Mouse (Mus musculus) forebrain, embryonic 16.5 days (tissue): Measurements from ENCODE around the gene Atp1a3. TPM values are rescaled to one million over a fixed set of nuclear protein-coding genes. Genes with fewer than 3 reads are reported as not detected.

Experiments used
- ATAC-seq: fragments of 200-750 bp; cut with Nextera tagmentation; 2 replicates; pipeline ENCODE4 v1.8.0; 2017; ENCODE audit warnings: mild to moderate bottlenecking, moderate library complexity
- H3K27ac ChIP-seq: fragments of 300-500 bp; sonication (generic); 2 replicates; pipeline ENCODE4 v1.5.1; 2014; ENCODE audit warnings: low read length, control low read depth
- H3K27me3 ChIP-seq: fragments of 300-500 bp; sonication (generic); replicated peaks from 2 replicates; pipeline ENCODE4 v1.6.1; 2014; ENCODE audit warnings: low read length; ENCODE audit not compliant: control insufficient read depth, insufficient read depth
- H3K36me3 ChIP-seq: fragments of 300-500 bp; sonication (generic); 2 replicates; pipeline ENCODE4 v1.6.1; 2014; ENCODE audit not compliant: control insufficient read depth, insufficient read depth
- H3K4me1 ChIP-seq: fragments of 300-500 bp; sonication (generic); replicated peaks from 2 replicates; pipeline ENCODE4 v1.6.1; 2014; ENCODE audit warnings: low read length; ENCODE audit not compliant: control insufficient read depth, insufficient read depth
- H3K4me2 ChIP-seq: fragments of 300-500 bp; sonication (generic); 2 replicates; pipeline ENCODE4 v1.6.1; 2014; ENCODE audit warnings: mild to moderate bottlenecking, low read length, control low read depth
- H3K4me3 ChIP-seq: fragments of 300-500 bp; sonication (generic); replicated peaks from 2 replicates; pipeline ENCODE4 v1.5.1; 2014; ENCODE audit warnings: mild to moderate bottlenecking, low read length, control low read depth
- H3K9ac ChIP-seq: fragments of 300-500 bp; sonication (generic); replicated peaks from 2 replicates; pipeline ENCODE4 v1.6.1; 2014; ENCODE audit warnings: low read depth, low read length, control low read depth
- H3K9me3 ChIP-seq: fragments of 300-500 bp; sonication (generic); 2 replicates; pipeline ENCODE4 v1.6.1; 2016; ENCODE audit warnings: low read length; ENCODE audit not compliant: control insufficient read depth
- WGBS: fragments of 180-500 bp; shearing (Covaris S2); extraction: QIAGEN DNeasy Blood & Tissue Kit; methylation state at CpG from one replicate; pipeline ENCODE4 v1.1.7; 2014; 5-methylcytosine and 5-hydroxymethylcytosine counted together
- polyA plus RNA-seq: library from polyadenylated mRNA; unstranded; fragments of >200 nt; fragmentation: Nextera tagmentation; extraction: Ambion mirVana; gene quantifications from 2 replicates; pipeline ENCODE4 v1.2.1, GENCODE M21; 2015

Gene Atp1a3
- polyA plus RNA-seq, 1 experiment from 2014 or later = 278 TPM

DNA sequence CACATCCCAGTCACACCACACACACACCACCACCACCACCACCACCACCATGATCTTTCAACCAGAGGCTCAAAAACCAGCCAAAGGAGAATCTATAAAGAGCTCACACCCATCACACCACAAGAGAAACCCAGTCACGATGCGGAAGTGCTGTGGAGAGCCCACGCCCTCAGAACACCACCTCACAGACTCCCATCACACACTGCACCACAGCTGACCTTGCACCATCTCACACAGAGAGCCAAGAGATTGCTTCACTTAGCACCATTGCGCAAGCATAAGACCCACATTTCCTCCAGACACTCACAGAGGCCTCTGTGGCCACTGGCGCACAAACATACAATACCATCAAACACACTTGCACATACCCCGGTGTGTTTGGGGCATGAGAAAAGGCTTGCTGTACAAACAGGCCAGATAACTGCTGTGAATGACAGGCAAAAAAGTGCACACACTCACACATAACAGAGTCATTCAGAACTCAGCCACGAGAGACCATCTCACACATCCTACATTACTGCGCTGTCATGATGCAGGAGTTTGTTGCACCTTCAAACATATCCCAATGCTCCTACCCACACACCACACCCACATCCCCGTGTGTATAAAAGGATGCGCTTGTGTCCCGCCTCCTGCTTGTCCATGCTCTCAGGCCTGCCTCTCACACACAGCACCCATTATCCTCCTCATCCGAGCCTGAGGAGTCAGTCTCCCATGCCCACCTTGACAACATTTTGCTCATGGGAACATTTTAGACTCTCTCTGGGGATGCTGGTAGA is 1.0 kb upstream of the Atp1a3 start:
- peak overlapping the region; percentile 61; the same call in 1 of the 2 replicates for H3K4me2 ChIP-seq
- H3K9me3 ChIP-seq = no peaks in the 10 kb centered on the region
- no peak for ATAC-seq
- peak overlapping the region; percentile 96 for H3K27ac ChIP-seq
- H3K27me3 ChIP-seq = no peaks in the 10 kb centered on the region
- peaks cover 68% of the 10 kb centered on the region for H3K4me1 ChIP-seq
- H3K36me3 ChIP-seq = no peaks in the 10 kb centered on the region
- H3K9ac ChIP-seq = no peak overlapping the region
- H3K4me3 ChIP-seq = no peak overlapping the region
- 79% methylated on average over 12 of the region's 12 CpGs for WGBS

DNA sequence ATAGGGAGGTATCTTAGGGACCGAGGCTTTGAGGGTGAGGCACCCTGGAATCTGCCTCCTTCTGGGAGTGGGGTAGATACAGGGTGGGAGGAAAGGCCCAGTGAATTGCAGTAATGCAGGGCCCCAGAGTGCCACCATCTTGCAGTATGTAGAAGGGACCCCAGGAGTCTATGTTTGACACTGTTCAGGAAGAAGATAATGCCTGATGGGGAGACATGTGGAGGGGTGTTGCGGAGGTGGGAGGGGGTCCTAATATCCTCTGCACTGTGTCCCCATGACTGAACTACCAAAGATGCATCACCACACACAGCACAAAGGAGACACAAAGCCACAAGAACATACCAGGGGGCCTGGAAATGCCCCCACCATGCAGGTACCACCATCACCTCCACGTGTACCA is 413 bp upstream of the Atp1a3 start:
- peak overlapping the region; percentile 82 for H3K4me2 ChIP-seq
- H3K4me3 ChIP-seq = peak overlapping the region; percentile 75
- peak overlapping the region; percentile 88 for H3K9ac ChIP-seq
- no peaks in the 10 kb centered on the region for H3K27me3 ChIP-seq
- H3K4me1 ChIP-seq = peaks cover 68% of the 10 kb centered on the region
- ATAC-seq = peak; percentile 18
- H3K36me3 ChIP-seq = no peaks in the 10 kb centered on the region
- 70% methylated on average over 3 of the region's 3 CpGs for WGBS
- peak overlapping the region; percentile 96 for H3K27ac ChIP-seq
- no peaks in the 10 kb centered on the region for H3K9me3 ChIP-seq

DNA sequence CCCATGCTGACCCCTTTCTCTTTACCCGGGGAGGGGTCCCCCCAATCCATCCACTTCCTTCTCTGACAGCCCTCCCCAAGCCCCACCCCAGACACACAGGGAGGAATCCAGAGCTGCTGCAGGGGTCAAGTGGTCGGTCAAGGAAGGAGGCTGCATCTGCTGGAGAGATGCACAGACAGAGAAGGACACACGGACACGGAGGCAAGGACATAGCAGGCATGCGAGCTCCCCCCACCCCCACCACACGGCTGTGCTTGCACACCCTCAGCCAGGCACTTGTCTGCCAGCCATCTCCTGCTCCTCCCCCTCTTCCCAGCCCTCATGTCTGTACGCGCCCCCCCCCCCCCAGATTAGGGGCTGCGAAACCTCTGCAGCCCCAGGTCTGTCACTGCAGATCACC is 952 bp downstream of the Atp1a3 start:
- H3K4me2 ChIP-seq = peak overlapping the region; percentile 82
- H3K27me3 ChIP-seq = no peaks in the 10 kb centered on the region
- peak overlapping the region; percentile 96 for H3K27ac ChIP-seq
- H3K9ac ChIP-seq = peak overlapping the region; percentile 88
- ATAC-seq = no peak
- peak overlapping the region; percentile 75 for H3K4me3 ChIP-seq
- no peaks in the 10 kb centered on the region for H3K9me3 ChIP-seq
- peaks cover 58% of the 10 kb centered on the region for H3K4me1 ChIP-seq
- H3K36me3 ChIP-seq = peaks cover 7% of the 10 kb centered on the region
- 40% methylated on average over 5 of the region's 9 CpGs for WGBS

GRCm38 (mm10) chr7:25003820-25004388 is 1.9 kb downstream of the Atp1a3 start:
- H3K4me1 ChIP-seq = peaks cover 49% of the 10 kb centered on the region
- peak overlapping the region; percentile 75 for H3K4me3 ChIP-seq
- peak overlapping the region; percentile 56 for H3K9ac ChIP-seq
- H3K27me3 ChIP-seq = no peaks in the 10 kb centered on the region
- no peaks in the 10 kb centered on the region for H3K9me3 ChIP-seq
- peak overlapping the region; percentile 82 for H3K4me2 ChIP-seq
- peaks cover 8% of the 10 kb centered on the region for H3K36me3 ChIP-seq
- no peak overlapping the region for H3K27ac ChIP-seq
- WGBS = 85% methylated on average over 8 of the region's 8 CpGs
- ATAC-seq = no peak

- Histone ChIP-seq H3K9me3 (no peaks in the 10 kb centered on the region), H3K27me3 (no peaks in the 10 kb centered on the region), H3K27ac (no peak overlapping the region), H3K36me3 (peaks cover 11% of the 10 kb centered on the region), H3K4me3 (peak overlapping the region; percentile 75), H3K4me1 (peaks cover 43% of the 10 kb centered on the region), H3K4me2 (peak overlapping the region; percentile 82), H3K9ac (peak overlapping the region; percentile 56)
- WGBS = 24% methylated on average over 11 of the region's 11 CpGs
- ATAC-seq = no peak
Measured at GRCm38 (mm10) chr7:25003291-25003690, 2.5 kb downstream of the Atp1a3 start.

GRCm38 (mm10) chr7:25000711-25001110 is 5.0 kb downstream of the Atp1a3 start:
- Histone ChIP-seq H3K9ac (no peak overlapping the region), H3K4me3 (no peak overlapping the region), H3K36me3 (peaks cover 18% of the 10 kb centered on the region), H3K9me3 (no peaks in the 10 kb centered on the region), H3K4me1 (peaks cover 17% of the 10 kb centered on the region), H3K4me2 (no peak overlapping the region), H3K27ac (no peak overlapping the region), H3K27me3 (no peaks in the 10 kb centered on the region)
- ATAC-seq = no peak
- WGBS = 77% methylated on average over 12 of the region's 12 CpGs

DNA sequence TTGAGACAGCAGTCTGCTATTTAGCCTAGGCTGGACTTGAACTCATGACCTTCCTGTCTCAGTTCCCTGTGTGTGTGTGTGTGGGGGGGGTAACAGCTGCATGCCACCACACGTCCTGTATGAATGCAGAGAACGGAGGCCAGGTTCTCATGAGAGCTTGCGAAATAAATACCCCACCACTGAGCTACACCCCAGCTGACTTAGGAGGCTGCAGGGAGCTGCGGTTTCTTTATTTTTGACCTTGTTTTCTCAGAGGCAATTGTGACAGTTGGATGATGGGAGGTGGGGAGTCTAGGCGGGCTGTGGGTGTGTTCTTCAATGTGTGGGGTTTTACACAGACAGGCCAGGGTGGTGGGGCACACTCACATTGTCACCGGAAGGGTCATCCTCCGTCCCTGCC is 5.5 kb downstream of the Atp1a3 start:
- Histone ChIP-seq H3K27me3 (no peaks in the 10 kb centered on the region), H3K4me2 (no peak overlapping the region), H3K4me1 (peaks cover 17% of the 10 kb centered on the region), H3K36me3 (peaks cover 18% of the 10 kb centered on the region), H3K9me3 (no peaks in the 10 kb centered on the region), H3K4me3 (no peak overlapping the region), H3K9ac (no peak overlapping the region), H3K27ac (no peak overlapping the region)
- 80% methylated on average over 7 of the region's 7 CpGs for WGBS
- no peak for ATAC-seq

- peaks cover 39% of the 10 kb centered on the region for H3K36me3 ChIP-seq
- no peaks in the 10 kb centered on the region for H3K9me3 ChIP-seq
- H3K4me3 ChIP-seq = no peak overlapping the region
- H3K27ac ChIP-seq = no peak overlapping the region
- H3K9ac ChIP-seq = no peak overlapping the region
- ATAC-seq = no peak
- H3K4me2 ChIP-seq = no peak overlapping the region
- H3K4me1 ChIP-seq = no peaks in the 10 kb centered on the region
- 78% methylated on average over 6 of the region's 6 CpGs for WGBS
- no peaks in the 10 kb centered on the region for H3K27me3 ChIP-seq
Measured at GRCm38 (mm10) chr7:24993081-24993480, 12.7 kb downstream of the Atp1a3 start.

GRCm38 (mm10) chr7:24990478-24990877 is 15.3 kb downstream of the Atp1a3 start:
- H3K27me3 ChIP-seq = no peaks in the 10 kb centered on the region

More at GRCm38 (mm10) chr7:24990478-24990877, 15.3 kb downstream of the Atp1a3 start:
- Histone ChIP-seq H3K9ac (no peak overlapping the region), H3K9me3 (no peaks in the 10 kb centered on the region), H3K4me2 (no peak overlapping the region), H3K4me1 (no peaks in the 10 kb centered on the region), H3K36me3 (peaks cover 41% of the 10 kb centered on the region), H3K27ac (no peak overlapping the region), H3K4me3 (no peak overlapping the region)
- ATAC-seq = no peak
- 75% methylated on average over 8 of the region's 8 CpGs for WGBS
